Mouse (Mus musculus) CH12.LX (cell line): ENCODE measurements around the gene 1500009L16Rik. TPM values are rescaled to one million over a fixed set of nuclear protein-coding genes. Genes with fewer than 3 reads are reported as not detected.
A peak's percentile ranks its signal among the peaks of the same experiment; 100 is the strongest.

Source experiments
- DNase-seq: peaks from one replicate; pipeline ENCODE4 v3.0.0-alpha.2; 2013; ENCODE audit errors: extremely low read depth
- H3K27ac ChIP-seq: 2 replicates; pipeline ENCODE4 v1.5.1; 2012; ENCODE audit warnings: low read depth, mild to moderate bottlenecking, control low read depth, moderate library complexity; ENCODE audit not compliant: insufficient read depth
- H3K27me3 ChIP-seq: replicated peaks from 2 replicates; pipeline ENCODE3; 2012; ENCODE audit warnings: inconsistent platforms
- H3K36me3 ChIP-seq, 2 experiments: replicated peaks in 1 of 2; 2 replicates each; pipeline versions ENCODE3 to v1.6.1; 2012; ENCODE audit warnings: inconsistent platforms in 1 of 2, low read length in 1 of 2, mild to moderate bottlenecking in 1 of 2, mixed read lengths in 1 of 2, moderate library complexity in 1 of 2; ENCODE audit not compliant: control insufficient read depth in 1 of 2, insufficient read depth in 1 of 2
- H3K4me1 ChIP-seq, 2 experiments: 2 replicates each; pipeline ENCODE4 v1.6.1; 2012; ENCODE audit warnings: inconsistent platforms in 1 of 2, moderate library complexity in 1 of 2; ENCODE audit not compliant: insufficient read depth in 2 of 2, control insufficient read depth in 1 of 2
- H3K4me2 ChIP-seq: 2 replicates; pipeline ENCODE4 v1.6.1; 2012; ENCODE audit warnings: low read depth, mild to moderate bottlenecking, control low read depth; ENCODE audit not compliant: poor library complexity, insufficient read depth, severe bottlenecking
- H3K4me3 ChIP-seq, 3 experiments: fragments of 150-350 bp in 1 of 3; sonication (generic) in 1 of 3; replicated peaks in 1 of 3; 2 replicates each; pipeline versions ENCODE3 to v1.5.1; 2011 to 2012; ENCODE audit warnings: low read depth in 2 of 3, low read length in 2 of 3, mild to moderate bottlenecking in 2 of 3, moderate library complexity in 2 of 3, control low read depth in 1 of 3, improper control_type of control experiment in 1 of 3, inconsistent platforms in 1 of 3, mixed read lengths in 1 of 3; ENCODE audit not compliant: poor library complexity in 1 of 3
- H3K79me2 ChIP-seq: replicated peaks from 2 replicates; pipeline ENCODE4 v1.6.1; 2012; ENCODE audit warnings: mild to moderate bottlenecking, moderate library complexity; ENCODE audit not compliant: control insufficient read depth, poor library complexity, insufficient read depth, severe bottlenecking; ENCODE audit errors: extremely low read depth
- H3K9ac ChIP-seq: 2 replicates; pipeline ENCODE4 v1.6.1; 2012; ENCODE audit warnings: low read depth, mild to moderate bottlenecking, control low read depth, moderate library complexity; ENCODE audit not compliant: insufficient read depth
- H3K9me3 ChIP-seq: replicated peaks from 2 replicates; pipeline ENCODE3; 2012; ENCODE audit warnings: low read length, inconsistent platforms, mixed read lengths
- BHLHE40 ChIP-seq: IDR thresholded peaks from 2 replicates; pipeline ENCODE4 v1.6.1; 2011; ENCODE audit warnings: mild to moderate bottlenecking, low read depth, low read length, improper control_type of control experiment
- CTCF ChIP-seq, 2 experiments: IDR thresholded peaks in 1 of 2; conservative IDR thresholded peaks in 1 of 2; 2 replicates each; pipeline ENCODE4 v1.5.1; 2011 to 2012; ENCODE audit warnings: low read depth in 2 of 2, low read length in 2 of 2, improper control_type of control experiment in 1 of 2, inconsistent platforms in 1 of 2, mild to moderate bottlenecking in 1 of 2, moderate library complexity in 1 of 2
- E2F4 ChIP-seq: IDR thresholded peaks from 2 replicates; pipeline ENCODE4 v1.6.1; 2011; ENCODE audit warnings: low read depth, low read length, improper control_type of control experiment; ENCODE audit not compliant: insufficient replicate concordance
- ELF1 ChIP-seq: IDR thresholded peaks from 2 replicates; pipeline ENCODE4 v1.6.1; 2014; ENCODE audit warnings: low read depth, mild to moderate bottlenecking, inconsistent platforms, low read length, improper control_type of control experiment
- ETS1 ChIP-seq: conservative IDR thresholded peaks from 2 replicates; pipeline ENCODE4 v1.6.1; 2012; ENCODE audit warnings: low read depth, mild to moderate bottlenecking, inconsistent platforms, low read length, improper control_type of control experiment, moderate library complexity
- MAZ ChIP-seq: IDR thresholded peaks from 2 replicates; pipeline ENCODE4 v1.6.1; 2012; ENCODE audit warnings: low read depth, mild to moderate bottlenecking, inconsistent platforms, low read length, improper control_type of control experiment, moderate library complexity
- MXI1 ChIP-seq: IDR thresholded peaks from 2 replicates; pipeline ENCODE4 v1.6.1; 2011; ENCODE audit warnings: mild to moderate bottlenecking, low read depth, low read length, improper control_type of control experiment
- MYC ChIP-seq: IDR thresholded peaks from 2 replicates; pipeline ENCODE4 v1.6.1; 2011; ENCODE audit warnings: low read depth, mild to moderate bottlenecking, improper control_type of control experiment, low read length
- PAX5 ChIP-seq: IDR thresholded peaks from 2 replicates; pipeline ENCODE4 v1.6.1; 2012; ENCODE audit warnings: low read length, inconsistent platforms, mixed read lengths
- POLR2A ChIP-seq: IDR thresholded peaks from 2 replicates; pipeline ENCODE4 v1.6.1; 2011; ENCODE audit warnings: low read depth, mild to moderate bottlenecking, improper control_type of control experiment, low read length
- POLR2AphosphoS2 ChIP-seq: IDR thresholded peaks from 2 replicates; pipeline ENCODE4 v1.6.1; 2011; ENCODE audit warnings: low read depth, low read length, improper control_type of control experiment
- RCOR1 ChIP-seq: conservative IDR thresholded peaks from 2 replicates; pipeline ENCODE4 v1.6.1; 2012; ENCODE audit warnings: low read depth, mild to moderate bottlenecking, inconsistent platforms, low read length, improper control_type of control experiment
- SIN3A ChIP-seq: IDR thresholded peaks from 2 replicates; pipeline ENCODE4 v1.6.1; 2012; ENCODE audit warnings: low read length, improper control_type of control experiment, inconsistent platforms
- SMC3 ChIP-seq: IDR thresholded peaks from 2 replicates; pipeline ENCODE4 v1.6.1; 2011; ENCODE audit warnings: low read depth, low read length, improper control_type of control experiment
- TCF12 ChIP-seq: IDR thresholded peaks from 2 replicates; pipeline ENCODE4 v1.6.1; 2014; ENCODE audit warnings: low read depth, mild to moderate bottlenecking, inconsistent platforms, low read length, improper control_type of control experiment
- ZNF384 ChIP-seq: IDR thresholded peaks from 2 replicates; pipeline ENCODE4 v1.6.1; 2012; ENCODE audit warnings: low read depth, low read length, improper control_type of control experiment, inconsistent platforms
- dilution Hi-C: fragments of 300-500 bp; cut with MboI; formaldehyde crosslinking; loops from 2 replicates; pipeline ENCODE4 v1.14.3; 2020; ENCODE audit warnings: low sequenced_read_pairs; ENCODE audit not compliant: extremely low pct_unique_long_range_greater_than_20kb, extremely low pct_ligation_motif_present
- in situ Hi-C: fragments of 300-500 bp; cut with MboI; formaldehyde crosslinking; loops from 3 replicates; pipeline ENCODE4 v1.14.3; 2019; ENCODE audit warnings: low sequenced_read_pairs, low pct_ligation_motif_present, low pct_unique_long_range_greater_than_20kb, mixed read lengths
- polyA plus RNA-seq: library from polyadenylated mRNA; unstranded; fragments of >175 nt; gene quantifications from 2 replicates; pipeline ENCODE4 v1.2.1, GENCODE M21; 2012; ENCODE audit warnings: low read depth; ENCODE audit not compliant: insufficient read length
- total RNA-seq, 2 experiments: library from RNA; depleted of rRNA; stranded (reverse); fragments of 300-350 nt in 1 of 2; fragments of >200 nt in 1 of 2; gene quantifications; 2 replicates each; pipeline ENCODE4 v1.2.3; 2012 to 2014

Gene 1500009L16Rik
- total and polyA plus RNA-seq, 3 experiments: 0.34 to 1.2 (median 0.89) TPM

- Histone ChIP-seq H3K9ac (no peak overlapping the region), H3K4me3 (no peak overlapping the region), H3K4me1 (no peaks in the 10 kb centered on the region), H3K36me3 (no peaks in the 10 kb centered on the region), H3K4me2 (no peak overlapping the region), H3K27ac (no peak overlapping the region), H3K79me2 (no peaks in the 10 kb centered on the region), H3K9me3 (no peaks in the 10 kb centered on the region), H3K27me3 (no peaks in the 10 kb centered on the region)
- dilution Hi-C loops: no loop called here
- no peak for TF ChIP-seq POLR2A
- TF ChIP-seq CTCF (conservative IDR thresholded peaks at IDR 0.05 in 1 of 2, IDR thresholded peaks at IDR 0.05 in 1 of 2; ENCODE audit: low read depth in 2 of 2, low read length in 2 of 2): peak in 1 of 2 experiments; percentile 30; a peak in 2 of 4 replicates
- no peak for TF ChIP-seq RCOR1
- in situ Hi-C loops: no loop called here
- DNase-seq: peak; percentile 9
These were observed 34.5 kb upstream of the 1500009L16Rik start for GRCm38 (mm10) chr10:83688215-83688614.

- no peak overlapping the region for H3K4me3 ChIP-seq
- in situ Hi-C loops: no loop called here
- H3K27me3 ChIP-seq: no peaks in the 10 kb centered on the region
- TF ChIP-seq PAX5 (no peak), BHLHE40 (no peak), SIN3A (no peak), ZNF384 (no peak), E2F4 (no peak), ELF1 (no peak), POLR2AphosphoS2 (no peak), SMC3 (no peak), POLR2A (no peak), TCF12 (no peak), MYC (no peak), CTCF (conservative IDR thresholded peaks at IDR 0.05 in 1 of 2, IDR thresholded peaks at IDR 0.05 in 1 of 2; ENCODE audit: low read depth in 2 of 2, low read length in 2 of 2) (no peak), MXI1 (no peak), MAZ (no peak), ETS1 (no peak)
- TF ChIP-seq, all 38 proteins: peak for 0
- H3K27ac ChIP-seq: no peak overlapping the region
- peaks cover 6% of the 10 kb centered on the region for H3K9me3 ChIP-seq
- H3K79me2 ChIP-seq: no peaks in the 10 kb centered on the region
- no peaks in the 10 kb centered on the region for H3K36me3 ChIP-seq
- no peak overlapping the region for H3K4me2 ChIP-seq
- dilution Hi-C loops: no loop called here
- no peak for DNase-seq
- H3K4me1 ChIP-seq: no peaks in the 10 kb centered on the region
- no peak overlapping the region for H3K9ac ChIP-seq
These were observed 30.3 kb upstream of the 1500009L16Rik start for GRCm38 (mm10) chr10:83692175-83692895.
